Mouse (Mus musculus) cerebellum, adult 2 months (tissue): Measurements from ENCODE around the gene Gas2.

ENCODE experiments used
- CTCF ChIP-seq: fragments of 200-500 bp; IDR thresholded peaks from 2 replicates; pipeline ENCODE4 v1.5.1; 2011; ENCODE audit warnings: low read depth, mild to moderate bottlenecking, control low read depth, low read length, moderate library complexity, borderline replicate concordance; ENCODE audit not compliant: insufficient read depth
- POLR2A ChIP-seq: fragments of 200-500 bp; IDR thresholded peaks from 2 replicates; pipeline ENCODE4 v1.6.1; 2011; ENCODE audit warnings: low read length, control low read depth, borderline replicate concordance; ENCODE audit not compliant: insufficient read depth

GRCm38 (mm10) chr7:51940461-51940860, 78.6 kb downstream of the Gas2 start:
- TF ChIP-seq POLR2A (no peak), CTCF (no peak)
